Mouse (Mus musculus): ENCODE results near the gene Kcnmb3.

DNA sequence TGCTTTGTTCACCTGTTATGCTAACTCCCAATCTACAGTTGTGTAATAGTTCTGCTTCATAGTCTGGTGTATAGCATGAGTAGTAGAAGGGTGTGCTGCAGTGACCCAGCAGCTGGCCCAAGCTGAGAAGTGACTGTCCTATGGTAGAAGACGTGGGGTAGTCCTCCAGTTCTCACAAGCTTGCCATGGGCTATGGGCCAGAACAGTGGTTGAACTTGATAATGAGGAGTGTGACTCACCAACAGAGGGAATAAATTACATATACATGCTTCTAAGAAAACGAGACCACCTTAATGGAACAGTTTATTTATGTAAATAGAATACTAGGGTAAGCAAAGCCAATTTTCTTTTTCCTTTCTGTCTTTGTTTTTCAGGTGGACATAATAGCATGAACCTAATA, 61.6 kb downstream of the Kcnmb3 start:
- TF ChIP-seq EP300 (IDR thresholded peaks at IDR 0.05): no peak
- TF ChIP-seq CTCF (IDR thresholded peaks at IDR 0.05): no peak
